Mouse (Mus musculus): Measurements from ENCODE around the gene Nr0b2. TPM values are rescaled to one million over a fixed set of nuclear protein-coding genes. Genes with fewer than 3 reads are reported as not detected.
"Not testable (repeated sequence)": the region's sequence is repeated elsewhere in the genome, so short reads cannot be mapped to it uniquely, and the experiment has no call there.

The Nr0b2 gene
- 6.6 and 7.2 TPM in 2 replicates for polyA plus RNA-seq (2015; fragmentation: Nextera tagmentation; extraction: Ambion mirVana)

GRCm38 (mm10) chr4:133552768-133553447 is at the start of gene Nr0b2:
Gene Nr0b2 (plus strand): TSS chr4:133553376.
- ATAC-seq (ENCODE audit: insufficient read depth, low FRiP score), result peak; percentile 75
- H3K9me3 ChIP-seq (replicated peaks; ENCODE audit: control insufficient read depth, low read length), result no peaks in the 10 kb centered on the region
- H3K27me3 ChIP-seq (ENCODE audit: control insufficient read depth, insufficient read depth, low read length), result no peaks in the 10 kb centered on the region
- H3K4me1 ChIP-seq (ENCODE audit: control insufficient read depth, insufficient read depth, low read length), result no peaks in the 10 kb centered on the region
- peak within 1 kb of the TSS; percentile 43 for H3K4me2 ChIP-seq (ENCODE audit: low read depth, low read length)
- H3K27ac ChIP-seq (ENCODE audit: low read length), result peak within 1 kb of the TSS; percentile 73
- no peaks in the 10 kb centered on the region for H3K36me3 ChIP-seq (ENCODE audit: control insufficient read depth, insufficient read depth, low read length)
- 46% methylated on average over 10 of the region's 10 CpGs for WGBS
- H3K4me3 ChIP-seq (replicated peaks; ENCODE audit: low read length), result peak within 1 kb of the TSS; percentile 29
- peak within 1 kb of the TSS; percentile 55 for H3K9ac ChIP-seq (ENCODE audit: low read length)

GRCm38 (mm10) chr4:133504300-133504699 is 48.9 kb upstream of the Nr0b2 start:
- H3K27me3 ChIP-seq (ENCODE audit: control insufficient read depth, insufficient read depth, low read length), result peaks cover 15% of the 10 kb centered on the region
- WGBS, result 45% methylated on average over 5 of the region's 5 CpGs
- no peak for ATAC-seq (ENCODE audit: insufficient read depth, low FRiP score)
- no peak overlapping the region for H3K9ac ChIP-seq (ENCODE audit: low read length)
- H3K4me3 ChIP-seq (replicated peaks; ENCODE audit: low read length), result no peak overlapping the region
- no peaks in the 10 kb centered on the region for H3K9me3 ChIP-seq (replicated peaks; ENCODE audit: control insufficient read depth, low read length)
- no peaks in the 10 kb centered on the region for H3K36me3 ChIP-seq (ENCODE audit: control insufficient read depth, insufficient read depth, low read length)
- H3K27ac ChIP-seq (ENCODE audit: low read length), result no peak overlapping the region
- no peak overlapping the region for H3K4me2 ChIP-seq (ENCODE audit: low read depth, low read length)
- H3K4me1 ChIP-seq (ENCODE audit: control insufficient read depth, insufficient read depth, low read length), result no peaks in the 10 kb centered on the region

GRCm38 (mm10) chr4:133504755-133505485 is 48.3 kb upstream of the Nr0b2 start:
- no peak overlapping the region for H3K27ac ChIP-seq (ENCODE audit: low read length)
- 59% methylated on average over 9 of the region's 9 CpGs for WGBS
- no peak overlapping the region for H3K4me3 ChIP-seq (replicated peaks; ENCODE audit: low read length)
- no peaks in the 10 kb centered on the region for H3K4me1 ChIP-seq (ENCODE audit: control insufficient read depth, insufficient read depth, low read length)
- no peak overlapping the region for H3K9ac ChIP-seq (ENCODE audit: low read length)
- H3K9me3 ChIP-seq (replicated peaks; ENCODE audit: control insufficient read depth, low read length), result no peaks in the 10 kb centered on the region
- H3K27me3 ChIP-seq (ENCODE audit: control insufficient read depth, insufficient read depth, low read length), result peaks cover 11% of the 10 kb centered on the region
- H3K36me3 ChIP-seq (ENCODE audit: control insufficient read depth, insufficient read depth, low read length), result no peaks in the 10 kb centered on the region
- no peak for ATAC-seq (ENCODE audit: insufficient read depth, low FRiP score)
- no peak overlapping the region for H3K4me2 ChIP-seq (ENCODE audit: low read depth, low read length)

DNA sequence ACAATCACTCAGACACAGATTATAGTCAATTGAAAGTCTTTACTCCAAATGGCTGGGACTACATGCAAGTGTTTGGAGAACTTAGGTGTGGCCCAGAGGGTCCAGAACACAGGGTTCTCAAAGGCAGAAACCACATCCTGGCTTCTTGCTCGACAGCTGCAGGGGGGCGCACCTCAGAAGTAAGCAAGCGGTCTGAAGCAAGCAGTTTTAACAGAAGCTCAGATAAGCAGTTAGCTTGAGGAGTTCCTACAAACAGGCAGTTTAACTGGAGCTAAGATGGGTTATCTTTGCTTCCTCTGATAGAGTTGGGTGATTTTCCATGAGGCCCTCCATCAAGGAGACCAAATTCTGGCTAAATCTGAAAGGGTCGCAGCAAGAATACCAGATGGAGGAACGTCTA is 46.6 kb upstream of the Nr0b2 start:
- Histone ChIP-seq H3K9me3 (replicated peaks; ENCODE audit: control insufficient read depth, low read length) (no peaks in the 10 kb centered on the region), H3K4me2 (ENCODE audit: low read depth, low read length) (no peak overlapping the region), H3K9ac (ENCODE audit: low read length) (no peak overlapping the region), H3K4me1 (ENCODE audit: control insufficient read depth, insufficient read depth, low read length) (no peaks in the 10 kb centered on the region), H3K36me3 (ENCODE audit: control insufficient read depth, insufficient read depth, low read length) (no peaks in the 10 kb centered on the region), H3K27ac (ENCODE audit: low read length) (no peak overlapping the region), H3K27me3 (ENCODE audit: control insufficient read depth, insufficient read depth, low read length) (peaks cover 2% of the 10 kb centered on the region; the same call in 1 of the 2 replicates), H3K4me3 (replicated peaks; ENCODE audit: low read length) (no peak overlapping the region)
- 53% methylated on average over 5 of the region's 5 CpGs for WGBS
- ATAC-seq (ENCODE audit: insufficient read depth, low FRiP score), result no peak

GRCm38 (mm10) chr4:133508990-133509389 is 44.2 kb upstream of the Nr0b2 start:
- no peak overlapping the region for H3K9ac ChIP-seq (ENCODE audit: low read length)
- no peaks in the 10 kb centered on the region for H3K4me1 ChIP-seq (ENCODE audit: control insufficient read depth, insufficient read depth, low read length)
- H3K27ac ChIP-seq (ENCODE audit: low read length), result no peak overlapping the region
- H3K4me3 ChIP-seq (replicated peaks; ENCODE audit: low read length), result no peak overlapping the region
- no peaks in the 10 kb centered on the region for H3K27me3 ChIP-seq (ENCODE audit: control insufficient read depth, insufficient read depth, low read length)
- 86% methylated on average over 7 of the region's 7 CpGs for WGBS
- no peak overlapping the region for H3K4me2 ChIP-seq (ENCODE audit: low read depth, low read length)
- no peaks in the 10 kb centered on the region for H3K36me3 ChIP-seq (ENCODE audit: control insufficient read depth, insufficient read depth, low read length)
- H3K9me3 ChIP-seq (replicated peaks; ENCODE audit: control insufficient read depth, low read length), result no peaks in the 10 kb centered on the region
- no peak for ATAC-seq (ENCODE audit: insufficient read depth, low FRiP score)

DNA sequence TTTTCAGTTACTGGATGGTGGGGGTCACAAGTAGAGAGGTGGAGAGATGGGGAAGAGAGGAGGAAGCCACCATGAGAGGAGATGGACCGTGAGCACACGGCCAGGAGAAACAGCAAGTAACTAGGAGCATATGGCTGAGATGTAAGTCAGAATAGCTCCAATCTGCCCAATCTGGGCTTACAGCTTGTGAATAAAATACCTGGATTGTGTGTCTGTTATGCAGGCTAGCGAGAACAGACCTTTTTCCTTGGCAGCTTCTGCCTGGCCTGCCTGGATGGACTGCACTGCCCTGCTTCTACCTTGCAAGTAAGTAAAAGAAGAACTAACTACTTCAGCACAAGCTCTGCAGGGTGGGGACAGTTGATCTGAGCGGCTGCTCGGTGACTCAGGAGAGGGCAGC is 42.1 kb upstream of the Nr0b2 start:
- Histone ChIP-seq H3K4me3 (replicated peaks; ENCODE audit: low read length) (no peak overlapping the region), H3K4me2 (ENCODE audit: low read depth, low read length) (no peak overlapping the region), H3K27me3 (ENCODE audit: control insufficient read depth, insufficient read depth, low read length) (no peaks in the 10 kb centered on the region), H3K9me3 (replicated peaks; ENCODE audit: control insufficient read depth, low read length) (no peaks in the 10 kb centered on the region), H3K4me1 (ENCODE audit: control insufficient read depth, insufficient read depth, low read length) (no peaks in the 10 kb centered on the region), H3K36me3 (ENCODE audit: control insufficient read depth, insufficient read depth, low read length) (no peaks in the 10 kb centered on the region), H3K27ac (ENCODE audit: low read length) (no peak overlapping the region), H3K9ac (ENCODE audit: low read length) (no peak overlapping the region)
- no peak for ATAC-seq (ENCODE audit: insufficient read depth, low FRiP score)
- WGBS, result 76% methylated on average over 5 of the region's 5 CpGs

- H3K36me3 ChIP-seq (ENCODE audit: control insufficient read depth, insufficient read depth, low read length); H3K27me3 ChIP-seq (ENCODE audit: control insufficient read depth, insufficient read depth, low read length); H3K27ac ChIP-seq (ENCODE audit: low read length); H3K9ac ChIP-seq (ENCODE audit: low read length); H3K4me1 ChIP-seq (ENCODE audit: control insufficient read depth, insufficient read depth, low read length); H3K4me3 ChIP-seq (replicated peaks; ENCODE audit: low read length); H3K4me2 ChIP-seq (ENCODE audit: low read depth, low read length); ATAC-seq (ENCODE audit: insufficient read depth, low FRiP score); H3K9me3 ChIP-seq (replicated peaks; ENCODE audit: control insufficient read depth, low read length): not testable (repeated sequence)
- 54% methylated on average over 4 of the region's 5 CpGs for WGBS
These were observed 40.7 kb upstream of the Nr0b2 start for GRCm38 (mm10) chr4:133512511-133512910.

- no peak overlapping the region for H3K27ac ChIP-seq (ENCODE audit: low read length)
- WGBS, result 13% methylated on average over 8 of the region's 8 CpGs
These were observed 40.2 kb upstream of the Nr0b2 start for GRCm38 (mm10) chr4:133512972-133513371.

GRCm38 (mm10) chr4:133518601-133519368 is 34.4 kb upstream of the Nr0b2 start, which contains the start of gene Kdf1:
Gene Kdf1 (plus strand): TSS chr4:133518963.
- Histone ChIP-seq H3K36me3 (ENCODE audit: control insufficient read depth, insufficient read depth, low read length) (no peaks in the 10 kb centered on the region), H3K4me1 (ENCODE audit: control insufficient read depth, insufficient read depth, low read length) (peaks cover 8% of the 10 kb centered on the region), H3K4me2 (ENCODE audit: low read depth, low read length) (peak within 1 kb of the TSS; percentile 44), H3K9ac (ENCODE audit: low read length) (peak within 1 kb of the TSS; percentile 84), H3K9me3 (replicated peaks; ENCODE audit: control insufficient read depth, low read length) (no peaks in the 10 kb centered on the region), H3K27ac (ENCODE audit: low read length) (peak within 1 kb of the TSS; percentile 48), H3K4me3 (replicated peaks; ENCODE audit: low read length) (peak within 1 kb of the TSS; percentile 60), H3K27me3 (ENCODE audit: control insufficient read depth, insufficient read depth, low read length) (peaks cover 24% of the 10 kb centered on the region)
- WGBS, result 4% methylated on average over 65 of the region's 69 CpGs
- ATAC-seq (ENCODE audit: insufficient read depth, low FRiP score), result peak; percentile 94

More at GRCm38 (mm10) chr4:133512972-133513371, 40.2 kb upstream of the Nr0b2 start:
- no peak overlapping the region for H3K9ac ChIP-seq (ENCODE audit: low read length)
- H3K9me3 ChIP-seq (replicated peaks; ENCODE audit: control insufficient read depth, low read length), result no peaks in the 10 kb centered on the region
- H3K4me1 ChIP-seq (ENCODE audit: control insufficient read depth, insufficient read depth, low read length), result no peaks in the 10 kb centered on the region
- no peaks in the 10 kb centered on the region for H3K27me3 ChIP-seq (ENCODE audit: control insufficient read depth, insufficient read depth, low read length)
- no peak overlapping the region for H3K4me3 ChIP-seq (replicated peaks; ENCODE audit: low read length)
- peak; percentile 58; the same call in 1 of the 2 replicates for ATAC-seq (ENCODE audit: insufficient read depth, low FRiP score)
- no peak overlapping the region for H3K4me2 ChIP-seq (ENCODE audit: low read depth, low read length)
- H3K36me3 ChIP-seq (ENCODE audit: control insufficient read depth, insufficient read depth, low read length), result no peaks in the 10 kb centered on the region
